ENCODE assay signal across 8 mouse cellular contexts in genomic region chr2:118813981-118814836, GRCm38 (mm10). TPM values are rescaled to one million over a fixed set of nuclear protein-coding genes. Genes with fewer than 3 reads are reported as not detected.
DNase-seq lines count a peak whose midpoint lies in the region; ATAC-seq lines count a peak whose summit lies in the region.

Gene Knstrn (plus strand): TSS chr2:118814003.

- H3K9ac ChIP-seq in heart, embryonic 14.5 days (ENCODE audit: low read length): peak within 1 kb of the TSS; percentile 81
- peak within 1 kb of the TSS; percentile 90 for H3K9ac ChIP-seq in liver, embryonic 12.5 days

- peaks cover 5 to 16% of the 10 kb centered on the region in 2 experiments; a peak in 3 of 4 replicates for H3K4me1 ChIP-seq in heart, embryonic 14.5 days (ENCODE audit: control insufficient read depth in 2 of 2, insufficient read depth in 2 of 2, low read length in 2 of 2)
- H3K4me1 ChIP-seq in liver, embryonic 12.5 days: peaks cover 27% of the 10 kb centered on the region

- ATAC-seq in heart, embryonic 14.5 days (ENCODE audit: insufficient number of reproducible peaks, insufficient read depth, low FRiP score, low read depth): peak; percentile 80
- peak; percentile 95 for ATAC-seq in liver, embryonic 12.5 days

- H3K27me3 ChIP-seq in heart, embryonic 14.5 days (ENCODE audit: control insufficient read depth, insufficient read depth, low read length): no peaks in the 10 kb centered on the region
- no peaks in the 10 kb centered on the region for H3K27me3 ChIP-seq in liver, embryonic 12.5 days (replicated peaks)
- H3K27me3 ChIP-seq in splenic B cell, adult 2 months (ENCODE audit: control insufficient read depth, insufficient read depth, low read length, poor library complexity, severe bottlenecking): no peaks in the 10 kb centered on the region

- H3K36me3 ChIP-seq in heart, embryonic 14.5 days (ENCODE audit: control insufficient read depth, insufficient read depth, low read length): peaks cover 31% of the 10 kb centered on the region
- H3K36me3 ChIP-seq in liver, embryonic 12.5 days: peaks cover 38% of the 10 kb centered on the region
- no peaks in the 10 kb centered on the region for H3K36me3 ChIP-seq in splenic B cell, adult 2 months (ENCODE audit: control insufficient read depth, insufficient read depth, low read length, poor library complexity, severe bottlenecking)

- peak within 1 kb of the TSS; percentile 65 for H3K4me2 ChIP-seq in heart, embryonic 14.5 days (ENCODE audit: low read length)
- H3K4me2 ChIP-seq in liver, embryonic 12.5 days: peak within 1 kb of the TSS; percentile 81

- WGBS in heart, embryonic 14.5 days: under 1% methylated on average over 49 of the region's 49 CpGs
- WGBS in liver, embryonic 12.5 days (ENCODE audit: insufficient replicate concordance): under 1% methylated on average over 49 of the region's 49 CpGs

- peak; percentile 75 to 83 for DNase-seq in CD8-positive naive resting alpha-beta T cell, adult 2 months (ENCODE audit: low read depth in 2 of 2, low spot score in 2 of 2)
- peak; percentile 80 for DNase-seq in c-Kit-negative CD71-positive TER-119-positive erythroid progenitor cells, embryonic 14.5 days (ENCODE audit: low read depth, low spot score)
- DNase-seq in fibroblast of lung, adult 2 months (ENCODE audit: low read depth): peak; percentile 56
- DNase-seq in kidney, postnatal 10 days: peak; percentile 94
- peak; percentile 87 for DNase-seq in naive thymus-derived CD4-positive, alpha-beta T cell, adult 2 months (ENCODE audit: low read depth)
- peak; percentile 91 for DNase-seq in splenic B cell, adult 2 months (ENCODE audit: low read depth, low spot score)

- peak within 1 kb of the TSS in 1 of 2 experiments; percentile 56; a peak in 3 of 4 replicates for H3K27ac ChIP-seq in heart, embryonic 14.5 days (replicated peaks in 1 of 2; ENCODE audit: control insufficient read depth in 1 of 2, insufficient read depth in 1 of 2, low read depth in 2 of 2, low read length in 2 of 2)
- H3K27ac ChIP-seq in liver, embryonic 12.5 days: peak within 1 kb of the TSS; percentile 91

- no peaks in the 10 kb centered on the region for H3K9me3 ChIP-seq in heart, embryonic 14.5 days (ENCODE audit: control insufficient read depth, low read length)
- peaks cover 2% of the 10 kb centered on the region; the same call in 1 of the 2 replicates for H3K9me3 ChIP-seq in liver, embryonic 12.5 days (replicated peaks)

- H3K4me3 ChIP-seq in heart, embryonic 14.5 days (ENCODE audit: control insufficient read depth in 1 of 2, insufficient read depth in 1 of 2, low read depth in 1 of 2, low read length in 2 of 2): peak within 1 kb of the TSS; percentile 70
- H3K4me3 ChIP-seq in liver, embryonic 12.5 days: peak within 1 kb of the TSS; percentile 87

RNA-seq across cellular contexts. Expression of gene Knstrn, which starts in this region (rescaled TPM):
- polyA plus RNA-seq in heart, embryonic 14.5 days (2014; fragmentation: Nextera tagmentation; extraction: Ambion mirVana): 89.1 and 106 TPM in 2 replicates
- 92.8 and 95.2 TPM in 2 replicates for polyA plus RNA-seq in liver, embryonic 12.5 days (2016; fragmentation: Nextera tagmentation; extraction: Ambion mirVana)
